Mouse (Mus musculus): Measurements from ENCODE around the gene Sct. TPM values are rescaled to one million over a fixed set of nuclear protein-coding genes. Genes with fewer than 3 reads are reported as not detected.
"Not testable (repeated sequence)": the region's sequence is repeated elsewhere in the genome, so short reads cannot be mapped to it uniquely, and the experiment has no call there.

Gene Sct
- total RNA-seq, 2 experiments from 2014 or later = not detected

- DNase-seq (ENCODE audit: extremely low spot score in 1 of 2, low spot score in 2 of 2) = no peak
- intact Hi-C loops (cut with DNase I) = no loop called here
Observed at GRCm38 (mm10) chr7:141263640-141264039, 15.3 kb downstream of the Sct start.

GRCm38 (mm10) chr7:141261480-141261879 is 17.5 kb downstream of the Sct start:
- no peak for DNase-seq (ENCODE audit: extremely low spot score in 1 of 2, low spot score in 2 of 2)
- intact Hi-C loops (cut with DNase I) = no loop called here

GRCm38 (mm10) chr7:141256159-141256558 is 22.8 kb downstream of the Sct start:
- intact Hi-C loops (cut with DNase I) = no loop called here

GRCm38 (mm10) chr7:141250486-141250885 is 28.4 kb downstream of the Sct start:
- DNase-seq (ENCODE audit: extremely low spot score in 1 of 2, low spot score in 2 of 2); intact Hi-C loops (cut with DNase I): not testable (repeated sequence)

More at GRCm38 (mm10) chr7:141256159-141256558, 22.8 kb downstream of the Sct start:
- no peak for DNase-seq (ENCODE audit: extremely low spot score in 1 of 2, low spot score in 2 of 2)

- intact Hi-C loops (cut with DNase I) = no loop called here
- no peak for DNase-seq (ENCODE audit: extremely low spot score in 1 of 2, low spot score in 2 of 2)
Observed at GRCm38 (mm10) chr7:141231551-141231950, 47.4 kb downstream of the Sct start.

GRCm38 (mm10) chr7:141231111-141231510 is 47.8 kb downstream of the Sct start:
- intact Hi-C loops (cut with DNase I) = no loop called here
- DNase-seq (ENCODE audit: extremely low spot score in 1 of 2, low spot score in 2 of 2) = no peak

- DNase-seq (ENCODE audit: extremely low spot score in 1 of 2, low spot score in 2 of 2) = no peak
- intact Hi-C loops (cut with DNase I) = no loop called here
Observed at GRCm38 (mm10) chr7:141230570-141230969, 48.4 kb downstream of the Sct start.

GRCm38 (mm10) chr7:141229702-141230101 is 49.2 kb downstream of the Sct start:
- no peak for DNase-seq (ENCODE audit: extremely low spot score in 1 of 2, low spot score in 2 of 2)
- intact Hi-C loops (cut with DNase I) = no loop called here

Other genes starting within 250 kb of the Sct start
- 100 to 1,000 TPM; 107 to 110 TPM for gene B4galnt4, start 218.0 kb downstream of the Sct start, total RNA-seq (2021)
- gene Pkp3, start 200.9 kb downstream of the Sct start, total RNA-seq (2021) = not detected
- 1 to 10 TPM; 2.3 to 2.8 TPM for gene Sigirr, start 178.6 kb downstream of the Sct start, total RNA-seq (2021)
- gene Ano9, start 161.3 kb downstream of the Sct start, total RNA-seq (2021) = not detected
- gene Ptdss2, start 156.8 kb downstream of the Sct start, total RNA-seq (2021) = 10 to 100 TPM; 48.4 to 54.0 TPM
- gene Rnh1, start 106.3 kb downstream of the Sct start, total RNA-seq (2021) = 10 to 100 TPM; 20.8 TPM
- gene Hras, start 85.1 kb downstream of the Sct start, total RNA-seq (2021) = 100 to 1,000 TPM; 246 to 262 TPM
- gene Lrrc56, start 85.0 kb downstream of the Sct start, total RNA-seq (2021) = 1 to 10 TPM; 4.7 to 4.9 TPM
- gene Lmntd2, start 65.1 kb downstream of the Sct start, total RNA-seq (2021) = not detected
- gene Rassf7, start 63.3 kb downstream of the Sct start, total RNA-seq (2021) = under 1 TPM; 0.58 to 0.69 TPM
- gene Phrf1, start 50.3 kb downstream of the Sct start, total RNA-seq (2021) = 10 to 100 TPM; 63.6 to 69.6 TPM
- under 1 TPM; 0.22 to 0.58 TPM for gene Irf7, start 12.7 kb downstream of the Sct start, total RNA-seq (2021)
- not detected for gene Cdhr5, start 2.3 kb downstream of the Sct start, total RNA-seq (2021)
- under 1 TPM; 0.15 to 0.36 TPM for gene Drd4, start 12.9 kb upstream of the Sct start, total RNA-seq (2021)
- 100 to 1,000 TPM; 258 to 269 TPM for gene Deaf1, start 48.6 kb upstream of the Sct start, total RNA-seq (2021)
- 10 to 100 TPM; 21.6 to 23.5 TPM for gene Tmem80, start 48.6 kb upstream of the Sct start, total RNA-seq (2021)
- 1 to 10 TPM; 1.1 to 1.4 TPM for gene Eps8l2, start 59.7 kb upstream of the Sct start, total RNA-seq (2021)
- 100 to 1,000 TPM; 113 to 114 TPM for gene Taldo1, start 113.1 kb upstream of the Sct start, total RNA-seq (2021)
- gene Gatd1, start 135.0 kb upstream of the Sct start, total RNA-seq (2021) = 10 to 100 TPM; 38.2 to 39.5 TPM
- gene Cend1, start 150.4 kb upstream of the Sct start, total RNA-seq (2021) = 100 to 1,000 TPM; 267 to 296 TPM
- gene Slc25a22, start 158.8 kb upstream of the Sct start, total RNA-seq (2021) = 100 to 1,000 TPM; 286 to 306 TPM
- gene Pidd1, start 164.9 kb upstream of the Sct start, total RNA-seq (2021) = 1 to 10 TPM; 1.8 to 2.0 TPM
- 100 to 1,000 TPM; 687 to 705 TPM for gene Rplp2, start 168.2 kb upstream of the Sct start, total RNA-seq (2021)
- 10 to 100 TPM; 19.2 to 25.5 TPM for gene Pnpla2, start 176.1 kb upstream of the Sct start, total RNA-seq (2021)
- 1 to 10 TPM; 3.4 to 5.8 TPM for gene Cracr2b, start 182.0 kb upstream of the Sct start, total RNA-seq (2021)
- 10 to 100 TPM; 31.8 to 33.7 TPM for gene Cd151, start 188.3 kb upstream of the Sct start, total RNA-seq (2021)
- gene Polr2l, start 196.0 kb upstream of the Sct start, total RNA-seq (2021) = 10 to 100 TPM; 43.8 to 45.0 TPM
- gene Tspan4, start 196.1 kb upstream of the Sct start, total RNA-seq (2021) = 10 to 100 TPM; 29.0 to 35.4 TPM